Mouse (Mus musculus) bone marrow macrophage, adult 2 months (primary cell): ENCODE results near the gene Dnajb8. TPM values are rescaled to one million over a fixed set of nuclear protein-coding genes. Genes with fewer than 3 reads are reported as not detected.

Source experiments
- H3K27ac ChIP-seq: 2 replicates; pipeline ENCODE4 v1.5.1; 2012; ENCODE audit warnings: low read depth, low read length; ENCODE audit not compliant: insufficient read depth
- H3K4me1 ChIP-seq: 2 replicates; pipeline ENCODE4 v1.6.1; 2012; ENCODE audit warnings: low read length; ENCODE audit not compliant: control insufficient read depth, insufficient read depth
- H3K4me3 ChIP-seq: 2 replicates; pipeline ENCODE4 v1.5.1; 2012; ENCODE audit warnings: mild to moderate bottlenecking, low read length, moderate library complexity; ENCODE audit not compliant: insufficient read depth
- CTCF ChIP-seq: IDR thresholded peaks from 2 replicates; pipeline ENCODE4 v1.5.1; 2012; ENCODE audit warnings: low read depth, mild to moderate bottlenecking, low read length, moderate library complexity
- POLR2A ChIP-seq: IDR thresholded peaks from 2 replicates; pipeline ENCODE4 v1.6.1; 2012; ENCODE audit warnings: mild to moderate bottlenecking, low read depth, low read length, borderline replicate concordance
- polyA plus RNA-seq: library from polyadenylated mRNA; stranded (reverse); fragments of >200 nt; gene quantifications from 2 replicates; pipeline ENCODE4 v1.2.4, GENCODE M21; 2012; ENCODE audit not compliant: missing spikeins, insufficient read depth, insufficient read length

Gene Dnajb8
- polyA plus RNA-seq, 1 experiment: not detected

DNA sequence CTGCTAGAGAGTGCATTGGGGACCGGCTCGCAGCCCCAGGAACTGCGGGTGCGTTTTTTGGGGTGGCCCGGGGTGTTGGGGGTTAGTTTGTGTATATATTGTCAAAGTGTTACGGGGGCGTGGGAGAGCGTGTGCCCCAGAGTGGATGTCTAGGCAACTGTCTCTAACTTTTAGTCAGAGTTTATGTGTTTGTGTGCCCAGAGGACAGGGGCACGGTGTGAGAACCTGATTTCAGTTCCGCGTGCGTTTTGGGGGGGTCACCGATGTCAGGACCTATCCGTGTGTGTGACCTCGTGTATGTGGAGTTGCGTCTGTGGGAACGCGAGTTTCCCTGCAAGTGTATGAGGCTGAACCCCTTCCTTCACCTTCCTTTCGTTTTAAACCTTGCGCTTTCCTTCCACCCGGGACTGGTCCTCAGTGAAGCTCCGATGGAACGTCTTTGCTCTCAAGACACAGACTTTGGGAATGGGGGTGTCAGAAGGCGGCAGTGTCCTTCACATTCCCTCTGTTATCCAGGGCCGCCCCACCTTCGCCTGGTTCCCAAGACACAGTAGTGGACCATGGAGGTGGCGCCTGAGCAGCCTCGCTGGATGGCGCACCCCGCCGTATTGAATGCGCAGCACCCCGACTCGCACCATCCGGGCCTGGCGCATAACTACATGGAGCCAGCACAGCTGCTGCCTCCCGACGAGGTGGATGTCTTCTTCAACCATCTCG, 22.9 kb upstream of the Dnajb8 start:
- Histone ChIP-seq H3K4me3 (peak overlapping the region; percentile 43), H3K4me1 (no peaks in the 10 kb centered on the region; the same call in 1 of the 2 replicates), H3K27ac (no peak overlapping the region)
- TF ChIP-seq POLR2A (no peak), CTCF (no peak)

DNA sequence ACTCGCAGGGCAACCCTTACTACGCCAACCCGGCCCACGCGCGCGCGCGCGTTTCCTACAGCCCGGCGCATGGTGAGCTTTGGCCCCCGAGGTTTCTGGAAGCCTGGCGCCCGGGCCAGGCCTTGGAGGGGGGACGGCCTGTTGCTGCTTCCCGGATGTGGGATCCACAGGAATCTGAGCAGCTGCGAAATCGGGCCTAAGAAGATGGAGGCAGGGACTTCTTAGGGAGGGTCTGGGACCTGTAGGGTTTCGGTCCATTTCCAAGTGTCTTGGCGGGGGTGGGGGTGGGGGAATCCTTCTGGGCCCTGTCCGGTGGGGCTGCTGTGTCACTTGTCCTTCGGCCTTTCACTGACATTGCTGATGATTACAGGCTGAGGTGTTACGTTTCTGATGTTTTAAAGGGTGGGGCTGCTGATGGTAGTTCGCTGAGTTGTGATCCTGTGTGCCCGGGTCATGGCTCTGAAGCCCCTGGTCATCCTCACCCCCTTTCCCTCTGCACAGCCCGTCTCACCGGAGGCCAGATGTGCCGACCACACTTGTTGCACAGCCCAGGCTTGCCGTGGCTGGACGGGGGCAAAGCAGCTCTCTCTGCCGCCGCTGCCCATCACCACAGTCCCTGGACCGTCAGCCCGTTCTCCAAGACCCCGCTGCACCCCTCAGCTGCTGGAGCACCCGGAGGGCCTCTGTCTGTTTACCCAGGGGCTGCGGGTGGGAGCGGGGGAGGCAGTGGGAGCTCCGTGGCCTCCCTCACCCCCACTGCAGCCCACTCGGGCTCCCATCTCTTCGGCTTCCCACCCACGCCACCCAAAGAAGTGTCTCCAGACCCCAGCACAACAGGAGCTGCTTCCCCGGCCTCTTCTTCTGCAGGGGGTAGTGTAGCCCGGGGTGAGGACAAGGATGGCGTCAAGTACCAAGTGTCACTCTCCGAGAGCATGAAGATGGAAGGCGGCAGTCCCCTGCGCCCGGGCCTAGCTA, 22.1 kb upstream of the Dnajb8 start:
- TF ChIP-seq POLR2A (no peak), CTCF (no peak)
- Histone ChIP-seq H3K4me3 (peak overlapping the region; percentile 43), H3K4me1 (no peaks in the 10 kb centered on the region; the same call in 1 of the 2 replicates), H3K27ac (no peak overlapping the region)

DNA sequence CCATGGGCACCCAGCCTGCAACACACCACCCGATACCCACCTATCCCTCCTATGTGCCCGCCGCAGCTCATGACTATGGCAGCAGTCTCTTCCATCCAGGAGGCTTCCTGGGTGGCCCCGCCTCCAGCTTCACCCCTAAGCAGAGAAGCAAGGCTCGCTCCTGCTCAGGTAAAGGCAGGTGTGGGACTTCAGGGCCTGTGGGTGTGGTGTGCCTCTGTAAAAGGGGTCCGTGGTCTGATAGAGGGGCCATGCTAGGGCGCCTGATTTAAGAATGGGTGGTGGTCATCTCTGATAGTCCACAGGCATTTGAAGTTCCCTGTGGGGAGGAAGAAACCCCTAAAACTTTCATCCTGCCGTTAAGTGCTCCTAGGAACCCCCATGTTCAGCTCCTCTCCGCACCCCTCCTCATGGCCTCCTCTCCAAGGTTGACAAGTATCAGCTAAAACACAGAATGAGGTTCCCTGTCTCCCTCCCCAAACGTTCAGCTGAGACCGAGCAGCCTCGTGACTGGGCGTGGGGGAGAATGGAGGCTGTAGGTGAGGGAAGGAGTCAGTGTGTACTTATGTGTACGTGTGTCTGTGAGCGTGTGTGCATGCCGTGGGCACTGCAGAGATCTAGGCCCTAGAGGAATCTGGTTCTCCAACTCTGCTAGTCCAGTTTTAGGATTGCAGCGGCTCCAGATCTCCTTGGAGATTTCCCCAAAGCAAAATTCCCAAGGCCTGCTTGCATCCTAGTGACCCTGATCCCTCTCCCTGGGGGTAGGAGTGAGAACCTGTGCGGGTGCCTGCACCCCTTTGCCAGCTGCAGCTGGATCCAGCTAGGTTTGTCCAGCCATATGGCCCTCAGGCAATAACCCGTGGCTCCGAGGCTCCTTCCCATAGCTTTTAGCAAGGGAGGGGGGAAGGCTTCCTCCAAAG, 21.1 kb upstream of the Dnajb8 start:
- H3K4me1 ChIP-seq: no peaks in the 10 kb centered on the region; the same call in 1 of the 2 replicates
- H3K4me3 ChIP-seq: no peak overlapping the region
- H3K27ac ChIP-seq: no peak overlapping the region
- TF ChIP-seq POLR2A (no peak), CTCF (no peak)

DNA sequence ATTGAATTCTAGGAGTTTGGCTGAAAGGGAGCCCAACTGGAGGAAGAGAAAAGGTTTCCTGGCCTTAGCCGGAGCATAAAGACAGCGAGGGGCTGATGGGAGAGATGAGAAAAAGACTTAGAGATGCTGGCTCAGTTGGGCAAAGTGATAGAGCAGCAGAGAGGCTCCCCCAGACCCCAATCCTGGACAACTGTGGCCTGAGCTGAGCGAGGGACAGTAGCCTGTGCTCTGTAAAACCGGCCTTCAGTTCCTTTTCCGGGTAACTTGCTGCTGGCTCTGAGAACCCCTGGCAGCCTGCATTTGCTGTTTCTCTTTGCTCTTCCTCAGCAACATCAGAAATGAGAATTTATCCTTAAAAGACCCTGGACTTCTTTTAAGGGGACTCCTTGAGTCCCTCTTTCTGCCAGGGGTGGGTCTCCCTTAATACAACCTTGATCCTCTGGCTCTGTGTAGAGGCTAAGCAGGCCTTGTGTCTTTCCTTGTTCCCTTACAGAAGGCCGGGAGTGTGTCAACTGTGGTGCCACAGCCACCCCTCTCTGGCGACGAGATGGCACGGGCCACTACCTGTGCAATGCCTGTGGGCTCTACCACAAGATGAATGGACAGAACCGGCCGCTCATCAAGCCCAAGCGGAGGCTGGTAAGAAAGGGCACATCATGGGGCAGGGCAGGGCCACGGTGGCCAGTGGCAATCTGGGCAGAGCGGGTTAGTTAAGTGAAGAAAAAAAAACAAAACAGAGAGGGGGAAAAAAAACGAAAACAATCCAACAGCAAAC, 20.0 kb upstream of the Dnajb8 start:
- Histone ChIP-seq H3K4me1 (no peaks in the 10 kb centered on the region; the same call in 1 of the 2 replicates), H3K27ac (no peak overlapping the region), H3K4me3 (no peak overlapping the region)
- no peak for TF ChIP-seq CTCF
- TF ChIP-seq POLR2A: no peak

DNA sequence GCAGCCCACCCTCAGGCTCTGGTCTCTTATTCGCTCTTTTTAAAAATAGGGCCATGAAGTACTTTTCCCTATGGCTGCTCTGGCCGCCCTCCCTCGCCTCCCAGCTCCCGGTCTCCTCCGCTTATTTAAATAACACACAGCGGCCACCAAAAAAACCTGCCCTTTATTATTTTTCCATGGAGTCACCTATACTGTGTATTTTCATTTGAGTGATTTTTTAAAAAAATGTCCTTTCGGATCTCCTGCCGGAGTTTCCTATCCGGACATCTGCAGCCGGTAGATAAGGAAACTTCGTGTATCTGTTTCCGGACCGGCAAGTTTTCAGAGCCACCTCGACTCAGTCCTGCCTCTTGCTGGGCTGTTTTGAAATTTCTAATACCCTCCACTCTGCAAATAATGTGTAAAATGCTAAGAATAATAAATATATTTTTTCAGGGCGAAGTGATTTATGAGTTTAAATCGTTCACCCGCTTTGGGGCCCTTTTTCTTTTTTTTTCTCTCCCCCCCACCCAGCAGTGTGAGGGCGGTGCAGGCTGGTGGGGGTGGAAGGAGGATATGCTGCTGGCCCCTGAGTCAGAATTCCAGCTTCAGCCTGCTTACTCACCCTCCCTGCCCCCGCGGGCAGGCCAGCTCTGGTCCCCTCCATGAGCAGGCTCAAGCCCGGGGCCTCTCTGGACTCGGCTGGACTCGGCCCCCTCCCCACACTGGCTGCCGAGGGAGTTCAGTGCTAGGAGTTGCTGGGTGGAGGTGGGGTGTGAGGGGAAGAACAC, 19.0 kb upstream of the Dnajb8 start:
- no peak overlapping the region for H3K4me3 ChIP-seq
- no peaks in the 10 kb centered on the region; the same call in 1 of the 2 replicates for H3K4me1 ChIP-seq
- TF ChIP-seq CTCF (no peak), POLR2A (no peak)
- H3K27ac ChIP-seq: no peak overlapping the region

DNA sequence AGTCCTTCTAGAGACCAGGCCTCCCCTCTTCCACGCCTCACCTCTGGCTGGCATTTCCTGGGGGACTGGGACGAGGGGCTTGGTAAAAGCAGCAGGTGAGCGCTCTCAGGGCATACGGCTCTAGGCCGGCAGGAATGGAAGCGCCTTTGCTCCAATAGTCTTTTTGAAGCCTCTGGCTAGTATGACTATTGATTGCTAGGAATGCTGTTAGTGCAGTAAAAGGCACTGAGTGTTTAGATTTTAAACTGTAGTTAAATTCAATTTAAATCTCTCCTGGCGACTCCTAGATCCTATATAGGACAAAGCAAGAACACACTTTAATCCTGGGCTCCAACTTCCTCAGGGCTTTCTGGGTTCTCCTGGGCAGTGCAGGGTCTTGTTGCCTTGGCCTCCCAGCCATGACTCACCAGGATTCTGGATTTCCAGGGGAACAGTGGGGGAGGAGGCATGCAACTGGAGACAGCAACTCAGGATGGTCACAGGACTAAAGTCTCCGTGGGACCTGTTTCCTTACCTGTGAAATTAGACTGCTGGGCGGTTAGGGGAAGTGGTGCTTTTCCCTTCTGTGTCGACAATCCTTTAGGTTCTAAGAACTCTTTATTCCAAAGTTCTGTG, 18.2 kb upstream of the Dnajb8 start:
- H3K4me1 ChIP-seq: no peaks in the 10 kb centered on the region; the same call in 1 of the 2 replicates
- no peak overlapping the region for H3K27ac ChIP-seq
- no peak overlapping the region for H3K4me3 ChIP-seq
- TF ChIP-seq CTCF (no peak), POLR2A (no peak)

DNA sequence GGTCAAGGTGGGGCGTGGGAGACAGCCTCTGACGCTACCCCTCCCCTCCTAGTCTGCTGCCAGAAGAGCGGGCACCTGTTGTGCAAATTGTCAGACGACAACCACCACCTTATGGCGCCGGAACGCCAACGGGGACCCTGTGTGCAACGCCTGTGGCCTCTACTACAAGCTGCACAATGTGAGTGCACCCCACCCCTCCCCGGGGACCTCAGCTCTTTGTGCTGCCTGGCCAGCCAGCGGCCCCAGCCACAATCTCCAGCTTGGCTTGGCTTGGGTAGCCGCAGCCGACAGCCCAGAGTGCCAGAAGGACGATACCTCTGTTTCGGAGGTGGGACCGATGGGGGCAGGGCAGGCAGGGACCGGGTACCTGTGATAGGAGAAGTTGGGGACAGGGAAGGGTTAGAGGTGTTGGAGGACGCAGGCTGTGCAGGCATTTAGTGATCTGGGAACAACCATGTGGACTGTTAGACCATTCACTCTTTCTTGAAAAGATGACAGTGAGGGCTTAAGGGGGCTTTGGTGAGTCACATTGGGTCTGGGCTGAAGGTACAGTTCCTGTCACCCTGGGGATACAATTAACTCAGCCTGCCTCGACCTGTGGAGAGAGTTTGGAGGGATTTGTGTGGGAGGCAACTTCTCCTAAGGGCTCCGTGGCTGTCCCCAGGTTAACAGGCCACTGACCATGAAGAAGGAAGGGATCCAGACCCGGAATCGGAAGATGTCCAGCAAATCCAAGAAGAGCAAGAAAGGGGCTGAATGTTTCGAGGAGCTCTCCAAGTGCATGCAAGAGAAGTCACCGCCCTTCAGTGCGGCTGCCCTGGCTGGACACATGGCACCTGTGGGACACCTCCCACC, 17.3 kb upstream of the Dnajb8 start:
- TF ChIP-seq POLR2A (no peak), CTCF (no peak)
- Histone ChIP-seq H3K4me1 (no peaks in the 10 kb centered on the region; the same call in 1 of the 2 replicates), H3K4me3 (no peak overlapping the region), H3K27ac (no peak overlapping the region)
